Mouse (Mus musculus): Measurements from ENCODE around the gene Taf6l. TPM values are rescaled to one million over a fixed set of nuclear protein-coding genes. Genes with fewer than 3 reads are reported as not detected.

Taf6l gene
- 33.7 and 61.6 TPM in 2 replicates for polyA plus RNA-seq (2012; ENCODE audit: insufficient read depth, low replicate concordance)

GRCm38 (mm10) chr19:8786008-8786781 lies at the start of gene Taf6l:
TSS of gene Taf6l (minus strand) at chr19:8786417.
- H3K27me3 ChIP-seq (replicated peaks), result no peaks in the 10 kb centered on the region
- H3K9me3 ChIP-seq, result no peaks in the 10 kb centered on the region
- peak within 1 kb of the TSS; percentile 96 for H3K4me3 ChIP-seq (replicated peaks)
- TF ChIP-seq GATA1 (IDR thresholded peaks at IDR 0.05; ENCODE audit: borderline replicate concordance, low read length), result no peak
- TF ChIP-seq FLI1 (IDR thresholded peaks at IDR 0.05; ENCODE audit: low read length), result no peak
- H3K36me3 ChIP-seq (replicated peaks; ENCODE audit: low read length), result peaks cover 40% of the 10 kb centered on the region
- H3K4me1 ChIP-seq, result peaks cover 45% of the 10 kb centered on the region

GRCm38 (mm10) chr19:8832971-8833370 lies 46.8 kb upstream of the Taf6l start:
- H3K4me1 ChIP-seq, result peaks cover 28% of the 10 kb centered on the region
- peak overlapping the region; percentile 28 for H3K4me3 ChIP-seq (replicated peaks)
- no peaks in the 10 kb centered on the region for H3K9me3 ChIP-seq
- no peak for TF ChIP-seq GATA1 (IDR thresholded peaks at IDR 0.05; ENCODE audit: borderline replicate concordance, low read length)
- TF ChIP-seq FLI1 (IDR thresholded peaks at IDR 0.05; ENCODE audit: low read length), result no peak
- peaks cover 83% of the 10 kb centered on the region for H3K36me3 ChIP-seq (replicated peaks; ENCODE audit: low read length)
- no peaks in the 10 kb centered on the region for H3K27me3 ChIP-seq (replicated peaks)

GRCm38 (mm10) chr19:8831262-8831661 lies 45.0 kb upstream of the Taf6l start:
- Histone ChIP-seq H3K27me3 (replicated peaks) (no peaks in the 10 kb centered on the region), H3K4me1 (peaks cover 20% of the 10 kb centered on the region), H3K36me3 (replicated peaks; ENCODE audit: low read length) (peaks cover 99% of the 10 kb centered on the region), H3K4me3 (replicated peaks) (no peak overlapping the region), H3K9me3 (no peaks in the 10 kb centered on the region)
- TF ChIP-seq FLI1 (IDR thresholded peaks at IDR 0.05; ENCODE audit: low read length), result no peak
- TF ChIP-seq GATA1 (IDR thresholded peaks at IDR 0.05; ENCODE audit: borderline replicate concordance, low read length), result no peak

GRCm38 (mm10) chr19:8830664-8831063 lies 44.4 kb upstream of the Taf6l start:
- H3K27me3 ChIP-seq (replicated peaks), result no peaks in the 10 kb centered on the region
- no peaks in the 10 kb centered on the region for H3K9me3 ChIP-seq
- H3K4me1 ChIP-seq, result peaks cover 20% of the 10 kb centered on the region
- TF ChIP-seq FLI1 (IDR thresholded peaks at IDR 0.05; ENCODE audit: low read length), result no peak
- no peak for TF ChIP-seq GATA1 (IDR thresholded peaks at IDR 0.05; ENCODE audit: borderline replicate concordance, low read length)
- no peak overlapping the region for H3K4me3 ChIP-seq (replicated peaks)
- peaks cover 99% of the 10 kb centered on the region for H3K36me3 ChIP-seq (replicated peaks; ENCODE audit: low read length)

GRCm38 (mm10) chr19:8829660-8830059 lies 43.4 kb upstream of the Taf6l start, which contains the start of gene AC129217.1:
TSS of gene AC129217.1 (plus strand) at chr19:8829773.
- Histone ChIP-seq H3K27me3 (replicated peaks) (no peaks in the 10 kb centered on the region), H3K36me3 (replicated peaks; ENCODE audit: low read length) (peaks cover 99% of the 10 kb centered on the region), H3K9me3 (no peaks in the 10 kb centered on the region), H3K4me3 (replicated peaks) (no peak within 1 kb of the TSS), H3K4me1 (peaks cover 20% of the 10 kb centered on the region)
- TF ChIP-seq GATA1 (IDR thresholded peaks at IDR 0.05; ENCODE audit: borderline replicate concordance, low read length), result no peak
- TF ChIP-seq FLI1 (IDR thresholded peaks at IDR 0.05; ENCODE audit: low read length), result no peak

- Histone ChIP-seq H3K4me3 (replicated peaks) (peak overlapping the region; percentile 65), H3K36me3 (replicated peaks; ENCODE audit: low read length) (peaks cover 57% of the 10 kb centered on the region), H3K27me3 (replicated peaks) (no peaks in the 10 kb centered on the region), H3K9me3 (no peaks in the 10 kb centered on the region), H3K4me1 (peaks cover 24% of the 10 kb centered on the region)
- TF ChIP-seq GATA1 (IDR thresholded peaks at IDR 0.05; ENCODE audit: borderline replicate concordance, low read length), result no peak
- TF ChIP-seq FLI1 (IDR thresholded peaks at IDR 0.05; ENCODE audit: low read length), result no peak
These were observed 36.5 kb upstream of the Taf6l start for GRCm38 (mm10) chr19:8822696-8823095.

GRCm38 (mm10) chr19:8821146-8821545 lies 34.9 kb upstream of the Taf6l start:
- Histone ChIP-seq H3K27me3 (replicated peaks) (no peaks in the 10 kb centered on the region), H3K36me3 (replicated peaks; ENCODE audit: low read length) (peaks cover 53% of the 10 kb centered on the region), H3K4me1 (peaks cover 37% of the 10 kb centered on the region), H3K4me3 (replicated peaks) (peak overlapping the region; percentile 94), H3K9me3 (no peaks in the 10 kb centered on the region)
- TF ChIP-seq GATA1 (IDR thresholded peaks at IDR 0.05; ENCODE audit: borderline replicate concordance, low read length), result no peak
- TF ChIP-seq FLI1 (IDR thresholded peaks at IDR 0.05; ENCODE audit: low read length), result no peak

GRCm38 (mm10) chr19:8820424-8820956 lies 34.3 kb upstream of the Taf6l start:
- TF ChIP-seq FLI1 (IDR thresholded peaks at IDR 0.05; ENCODE audit: low read length), result no peak
- no peak for TF ChIP-seq GATA1 (IDR thresholded peaks at IDR 0.05; ENCODE audit: borderline replicate concordance, low read length)
- Histone ChIP-seq H3K4me3 (replicated peaks) (peak overlapping the region; percentile 94), H3K9me3 (no peaks in the 10 kb centered on the region), H3K27me3 (replicated peaks) (no peaks in the 10 kb centered on the region), H3K4me1 (peaks cover 42% of the 10 kb centered on the region), H3K36me3 (replicated peaks; ENCODE audit: low read length) (peaks cover 52% of the 10 kb centered on the region)

GRCm38 (mm10) chr19:8819596-8820423 lies 33.6 kb upstream of the Taf6l start, which contains the start of gene Hnrnpul2:
TSS of gene Hnrnpul2 (plus strand) at chr19:8820010.
- TF ChIP-seq GATA1 (IDR thresholded peaks at IDR 0.05; ENCODE audit: borderline replicate concordance, low read length), result no peak
- peak; percentile 35; the same call in 1 of the 2 replicates for TF ChIP-seq FLI1 (IDR thresholded peaks at IDR 0.05; ENCODE audit: low read length)
- Histone ChIP-seq H3K4me1 (peaks cover 45% of the 10 kb centered on the region), H3K9me3 (no peaks in the 10 kb centered on the region), H3K36me3 (replicated peaks; ENCODE audit: low read length) (peaks cover 52% of the 10 kb centered on the region), H3K4me3 (replicated peaks) (peak within 1 kb of the TSS; percentile 94), H3K27me3 (replicated peaks) (no peaks in the 10 kb centered on the region)
